In genomic region chr9:63975996-63976395, GRCm38 (mm10) we compare ENCODE assay signal across 9 mouse cellular contexts. TPM values are rescaled to one million over a fixed set of nuclear protein-coding genes. Genes with fewer than 3 reads are reported as not detected.
DNase-seq lines count a peak whose midpoint lies in the region; ATAC-seq and TF ChIP-seq lines count a peak whose summit lies in the region.
"Had no signal": no experiment of that assay in that cellular context is flagged by ENCODE, and none has a peak within 500 bp of the region (broad histone marks: within the 10 kb centered on the region; RNA-seq: fewer than 3 reads in every experiment).

No protein-coding gene starts in this region.

- H3K27ac ChIP-seq in intestine, embryonic 15.5 days = no peak overlapping the region
- no peak overlapping the region for H3K27ac ChIP-seq in intestine, postnatal 0 days (ENCODE audit: low read depth, low read length)
- H3K27ac ChIP-seq in forebrain, embryonic 14.5 days (ENCODE audit: low read depth, low read length) = no peak overlapping the region
- peak overlapping the region; percentile 19; the same call in 1 of the 2 replicates for H3K27ac ChIP-seq in midbrain, embryonic 10.5 days (replicated peaks)

- H3K27me3 ChIP-seq in intestine, embryonic 15.5 days (replicated peaks) = no peaks in the 10 kb centered on the region
- no peaks in the 10 kb centered on the region for H3K27me3 ChIP-seq in intestine, postnatal 0 days (replicated peaks; ENCODE audit: control insufficient read depth, insufficient read depth, low read length)
- no peaks in the 10 kb centered on the region for H3K27me3 ChIP-seq in forebrain, embryonic 14.5 days (replicated peaks; ENCODE audit: control insufficient read depth, insufficient read depth, low read length)
- 0 out of 2 replicates have a peak, but pooled peaks cover 4% of the 10 kb centered on the region for H3K27me3 ChIP-seq in midbrain, embryonic 10.5 days (ENCODE audit: low read depth, poor library complexity, severe bottlenecking)

- H3K4me3 ChIP-seq in intestine, embryonic 15.5 days (replicated peaks) = no peak overlapping the region
- H3K4me3 ChIP-seq in intestine, postnatal 0 days (ENCODE audit: low read depth, low read length) = no peak overlapping the region
- H3K4me3 ChIP-seq in forebrain, embryonic 14.5 days (ENCODE audit: low read depth, low read length) = no peak overlapping the region
- no peak overlapping the region for H3K4me3 ChIP-seq in midbrain, embryonic 10.5 days

- H3K36me3 ChIP-seq in intestine, embryonic 15.5 days = no peaks in the 10 kb centered on the region
- peaks cover 4% of the 10 kb centered on the region; the same call in 1 of the 2 replicates for H3K36me3 ChIP-seq in intestine, postnatal 0 days (ENCODE audit: control insufficient read depth, insufficient read depth)
- H3K36me3 ChIP-seq in forebrain, embryonic 14.5 days (ENCODE audit: control insufficient read depth, insufficient read depth, low read length) = no peaks in the 10 kb centered on the region
- peaks cover 15% of the 10 kb centered on the region for H3K36me3 ChIP-seq in midbrain, embryonic 10.5 days
- H3K36me3 ChIP-seq: G1E had no signal

- 48% methylated on average over 11 of the region's 11 CpGs for WGBS in intestine, embryonic 15.5 days
- 52% methylated on average over 11 of the region's 11 CpGs for WGBS in intestine, postnatal 0 days
- 14% methylated on average over 11 of the region's 11 CpGs for WGBS in forebrain, embryonic 14.5 days
- 21% methylated on average over 11 of the region's 11 CpGs for WGBS in midbrain, embryonic 10.5 days

- H3K9me3 ChIP-seq in intestine, embryonic 15.5 days = no peaks in the 10 kb centered on the region
- H3K9me3 ChIP-seq in intestine, postnatal 0 days (ENCODE audit: control insufficient read depth) = no peaks in the 10 kb centered on the region
- H3K9me3 ChIP-seq in forebrain, embryonic 14.5 days (replicated peaks; ENCODE audit: control insufficient read depth, low read length) = no peaks in the 10 kb centered on the region
- H3K9me3 ChIP-seq in midbrain, embryonic 10.5 days (replicated peaks) = no peaks in the 10 kb centered on the region
- H3K9me3 ChIP-seq: G1E had no signal

- 0 out of 2 replicates have a peak, but pooled peaks have one; percentile 21 for ATAC-seq in intestine, embryonic 15.5 days
- no peak for ATAC-seq in intestine, postnatal 0 days
- peak; percentile 33; the same call in 1 of the 2 replicates for ATAC-seq in forebrain, embryonic 14.5 days
- ATAC-seq in cerebellum, adult (ENCODE audit: insufficient number of reproducible peaks, low FRiP score, low TSS enrichment) = no peak

- peak; percentile 90 for DNase-seq in ZHBTc4 (ENCODE audit: low read depth, low spot score)
- DNase-seq in forebrain, embryonic 14.5 days (ENCODE audit: low spot score) = no peak
- peak; percentile 38 for DNase-seq in midbrain, embryonic 10.5 days (ENCODE audit: low spot score)
- DNase-seq in frontal cortex, adult 2 months (ENCODE audit: extremely low spot score in 1 of 2, low spot score in 1 of 2) = no peak
- no peak for DNase-seq in spleen, postnatal 10 days (ENCODE audit: low spot score in 2 of 2)

- H3K4me2 ChIP-seq in intestine, embryonic 15.5 days (replicated peaks) = no peak overlapping the region
- H3K4me2 ChIP-seq in intestine, postnatal 0 days (replicated peaks; ENCODE audit: low read depth) = no peak overlapping the region
- H3K4me2 ChIP-seq in forebrain, embryonic 14.5 days (ENCODE audit: low read length) = 0 out of 2 replicates have a peak overlapping the region, but pooled peaks have one; percentile 2

- H3K4me1 ChIP-seq in intestine, embryonic 15.5 days (replicated peaks) = peaks cover 73% of the 10 kb centered on the region
- peaks cover 14% of the 10 kb centered on the region; the same call in 1 of the 2 replicates for H3K4me1 ChIP-seq in intestine, postnatal 0 days (replicated peaks; ENCODE audit: control insufficient read depth, insufficient read depth, low read length)
- H3K4me1 ChIP-seq in forebrain, embryonic 14.5 days (ENCODE audit: control insufficient read depth, insufficient read depth, low read length) = peaks cover 35% of the 10 kb centered on the region
- H3K4me1 ChIP-seq in midbrain, embryonic 10.5 days = peaks cover 86% of the 10 kb centered on the region

- no peak for TF ChIP-seq CTCF in intestine, postnatal 0 days (IDR thresholded peaks at IDR 0.05; ENCODE audit: low read depth)

- no peak overlapping the region for H3K9ac ChIP-seq in intestine, embryonic 15.5 days
- no peak overlapping the region for H3K9ac ChIP-seq in intestine, postnatal 0 days (ENCODE audit: low read depth, low read length)
- no peak overlapping the region for H3K9ac ChIP-seq in forebrain, embryonic 14.5 days (ENCODE audit: low read length)

RNA-seq across cellular contexts. Expression of gene Smad6, which starts 45.9 kb away (rescaled TPM):
- polyA plus RNA-seq in intestine, embryonic 15.5 days (2015; fragmentation: Nextera tagmentation; extraction: Ambion mirVana) = 11.9 and 13.0 TPM in 2 replicates
- polyA plus RNA-seq in intestine, postnatal 0 days (2015; fragmentation: Nextera tagmentation; extraction: Ambion mirVana) = 5.4 and 6.1 TPM in 2 replicates
- polyA plus RNA-seq in forebrain, embryonic 14.5 days (2014; fragmentation: Nextera tagmentation; extraction: Ambion mirVana) = 1.8 and 1.9 TPM in 2 replicates
- 3.8 and 4.4 TPM in 2 replicates for polyA plus RNA-seq in midbrain, embryonic 10.5 days (2016; fragmentation: Nextera tagmentation; extraction: Ambion mirVana)
- polyA plus RNA-seq in frontal cortex, adult 2 months (2012; rRNA removed) = 3.1 TPM in 2 replicates

Comparison
In these comparisons a context has a peak if more than half of its experiments do, and no peak if none do; other contexts are left out.
1. ATAC-seq: peak in intestine, embryonic 15.5 days (single experiment) and forebrain, embryonic 14.5 days (single experiment); none in intestine, postnatal 0 days (single experiment) and cerebellum, adult (single experiment).
2. DNase-seq: peak in ZHBTc4 (single experiment) and midbrain, embryonic 10.5 days (single experiment); none in forebrain, embryonic 14.5 days (single experiment), frontal cortex, adult 2 months (0 of 2) and spleen, postnatal 10 days (0 of 2).